Mouse (Mus musculus) natural killer cell, adult 2 months (primary cell): ENCODE measurements around the gene Mybpc2.

Experiments used
- DNase-seq, 2 experiments: peaks; one replicate each; pipeline ENCODE4 v3.0.0; 2022; ENCODE audit warnings: low spot score in 2 of 2

Mybpc2 gene

DNA sequence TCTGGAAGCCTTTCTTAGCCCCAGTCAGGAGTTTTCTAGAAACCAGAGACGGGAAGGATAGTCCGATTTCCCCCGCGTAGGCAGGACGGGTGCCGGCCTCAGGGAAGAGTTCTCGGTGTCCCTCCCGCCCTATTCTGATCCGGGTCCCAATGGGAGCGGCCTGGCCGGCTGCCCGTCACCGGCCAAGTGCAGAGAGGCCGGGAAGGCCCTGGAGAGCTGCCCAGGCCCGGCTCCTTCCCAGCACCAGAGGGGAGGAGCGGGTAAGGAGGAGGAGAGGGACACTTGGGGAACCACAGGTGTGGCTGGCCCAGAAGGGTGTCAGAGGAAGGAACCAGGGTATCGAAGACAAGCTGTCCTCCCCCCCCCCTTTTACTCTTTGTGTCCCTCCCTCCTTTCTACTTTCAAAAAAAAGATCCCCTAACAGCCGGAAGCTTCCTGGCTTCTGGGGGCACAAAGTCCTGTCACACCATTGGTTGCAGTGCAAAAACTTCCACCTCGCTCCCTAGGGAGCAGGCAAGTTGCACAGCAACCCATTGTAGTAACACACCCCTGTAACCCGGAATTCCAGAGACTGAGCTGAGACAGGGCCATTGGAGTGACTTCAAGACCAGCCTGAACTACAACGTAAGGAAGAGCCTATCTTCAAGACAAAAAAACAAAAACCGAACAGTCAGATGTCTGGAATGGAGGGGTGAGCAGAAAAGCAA, 823 bp upstream of the Mybpc2 start:
- DNase-seq = no peak

DNA sequence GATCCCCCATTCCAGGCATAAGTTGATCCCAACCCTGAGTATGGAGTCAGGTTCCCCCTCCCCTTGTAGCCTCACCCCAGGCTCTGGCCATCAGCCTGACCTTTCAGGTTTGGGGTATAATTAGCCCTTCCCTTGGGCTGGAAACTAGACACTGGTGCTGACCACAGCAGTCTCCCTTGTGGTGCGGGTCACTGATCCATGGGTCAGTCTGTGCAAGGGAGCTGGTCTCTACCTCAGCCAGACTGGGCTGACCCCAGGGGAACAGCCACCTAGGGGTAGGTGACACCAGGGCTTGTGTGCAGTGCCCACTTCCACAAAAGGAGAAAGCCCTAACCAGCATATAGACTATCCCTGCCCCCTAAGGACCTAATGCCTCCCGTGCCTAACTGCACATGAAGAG, 1.4 kb downstream of the Mybpc2 start:
- no peak for DNase-seq

DNA sequence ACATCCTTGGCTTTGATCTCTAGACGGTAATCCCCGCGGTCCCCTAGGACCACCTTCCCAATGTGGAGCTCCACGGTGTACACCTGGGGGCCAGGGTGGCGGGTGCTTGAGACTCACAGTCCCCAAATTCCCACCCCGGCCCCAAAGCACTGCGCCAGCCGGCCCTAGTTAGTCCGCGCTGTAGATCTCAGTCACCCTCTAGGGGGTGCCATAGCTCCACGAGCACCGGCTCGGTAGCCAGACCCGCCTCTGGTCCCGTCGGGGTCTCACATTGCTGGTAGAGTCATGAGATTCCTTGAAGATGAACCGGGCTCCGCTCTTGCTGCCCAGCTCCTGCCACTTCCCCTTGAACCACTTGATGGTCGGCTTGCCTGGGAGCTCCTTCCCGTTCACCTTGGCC, 2.7 kb downstream of the Mybpc2 start:
- peak in 1 of 2 experiments; percentile 68 for DNase-seq

DNA sequence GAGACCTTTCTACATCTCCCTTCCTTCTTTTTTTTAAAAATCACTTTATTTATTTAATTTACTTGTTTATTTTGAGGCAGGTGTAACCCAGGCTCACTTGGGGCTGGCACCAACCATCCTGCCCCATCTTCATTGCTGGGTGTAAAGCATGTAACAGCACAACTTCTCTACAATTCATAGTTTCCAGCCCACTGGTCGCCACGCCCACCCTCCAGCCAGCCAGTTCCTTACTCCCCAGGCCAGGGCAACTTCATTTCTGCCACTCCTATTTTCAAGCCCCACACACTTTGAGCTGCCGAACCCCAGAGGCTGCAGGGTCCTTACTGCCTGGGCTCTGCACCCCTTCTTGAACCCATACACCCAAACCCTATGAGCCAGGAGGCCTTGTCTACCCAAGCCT, 3.5 kb downstream of the Mybpc2 start:
- DNase-seq = no peak

DNA sequence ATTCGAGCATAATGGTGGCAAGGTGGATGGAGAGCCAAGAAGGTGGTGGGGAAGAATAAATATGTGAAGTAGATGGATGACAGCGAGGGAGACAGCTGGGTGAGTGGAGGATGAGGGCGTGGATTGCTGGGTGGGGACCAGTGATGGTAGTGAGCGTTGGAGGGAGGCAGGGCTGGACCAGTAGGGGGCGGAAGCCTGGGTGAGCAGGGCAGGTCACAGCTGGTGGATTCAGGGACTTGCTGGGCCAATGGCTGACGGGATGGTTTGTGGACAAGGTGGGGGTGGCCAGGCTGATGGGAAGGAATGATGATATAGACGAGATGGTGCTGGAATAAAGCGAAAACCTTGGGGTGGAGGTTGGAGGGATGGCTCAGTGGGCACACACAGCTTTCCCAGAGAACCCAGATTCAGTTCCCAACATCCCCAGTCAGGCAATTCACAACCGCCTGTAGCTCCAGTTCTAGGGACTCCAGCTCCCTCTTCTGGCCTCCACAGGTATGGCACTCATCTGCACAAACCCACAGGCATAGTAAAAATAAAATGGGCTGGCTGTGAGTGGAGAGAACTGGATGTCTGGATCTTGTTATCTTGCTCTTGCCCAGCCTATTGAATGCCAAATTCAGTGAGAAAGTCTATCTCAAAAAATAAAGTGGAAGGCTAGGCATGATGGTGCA, 5.1 kb downstream of the Mybpc2 start:
- no peak for DNase-seq

DNA sequence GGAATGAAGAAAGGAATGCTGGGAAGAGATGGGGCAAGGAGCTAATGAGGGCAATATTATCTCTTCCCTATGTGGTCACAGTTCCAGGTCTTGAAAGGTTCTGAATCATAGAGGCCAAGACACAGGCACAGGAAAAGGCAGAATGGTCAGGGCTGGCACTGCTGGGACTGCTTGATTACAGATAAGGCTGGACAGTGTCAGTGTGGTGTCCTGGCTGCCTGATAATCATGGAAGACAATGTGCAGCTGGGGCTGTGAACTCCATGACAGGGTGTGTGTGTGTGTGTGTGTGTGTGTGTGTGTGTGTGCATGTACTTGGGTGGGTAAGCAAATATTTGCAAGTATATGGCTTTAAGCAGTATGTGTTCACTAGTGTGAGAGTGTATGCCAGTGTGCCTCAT, 17.0 kb downstream of the Mybpc2 start:
- DNase-seq = no peak

DNA sequence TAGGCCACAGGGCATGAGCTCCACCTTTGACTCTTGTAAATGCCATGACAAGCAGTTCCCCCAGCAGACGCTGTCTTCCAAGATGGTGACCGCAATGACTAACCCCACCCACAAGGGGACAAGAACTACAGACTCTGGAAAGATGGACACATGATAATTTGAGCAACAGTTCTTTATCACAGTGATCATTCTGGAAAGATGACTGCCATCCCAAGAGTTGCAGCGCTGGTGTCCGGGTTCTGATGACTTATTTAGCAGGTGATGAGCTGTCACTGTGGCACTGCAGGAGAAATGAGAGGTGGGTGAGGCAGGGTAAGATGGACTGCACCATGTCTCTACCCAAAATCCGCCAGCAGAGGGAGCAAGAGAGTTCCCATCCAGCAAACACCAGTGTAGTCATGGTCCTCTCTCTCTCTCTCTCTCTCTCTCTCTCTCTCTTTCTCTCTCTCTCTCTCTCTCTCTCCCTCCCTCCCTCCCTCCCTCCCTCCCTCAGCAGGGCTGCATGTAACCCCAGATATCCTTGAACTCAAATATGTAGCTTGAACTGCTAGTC, 22.8 kb downstream of the Mybpc2 start:
- DNase-seq = peak; percentile 70 to 81

DNA sequence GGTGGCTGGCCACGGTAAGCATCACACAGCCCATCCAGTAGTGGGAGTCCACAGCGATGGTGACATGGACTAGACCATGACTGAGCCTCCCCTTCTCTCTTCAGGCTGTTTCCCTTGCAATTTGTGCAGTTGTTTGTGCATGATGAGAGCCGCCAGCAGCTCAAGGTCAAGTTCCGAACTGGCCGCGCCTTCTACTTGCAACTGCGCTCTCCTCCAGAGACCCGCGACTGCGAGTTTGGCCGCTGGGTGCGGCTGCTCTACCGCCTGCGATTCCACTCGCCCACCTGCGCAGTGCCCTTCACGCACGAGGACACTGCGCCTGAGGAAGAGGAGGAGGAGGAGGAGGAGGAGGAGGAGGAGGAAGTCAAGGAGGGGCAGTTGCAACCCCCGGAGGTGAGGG, 24.4 kb downstream of the Mybpc2 start:
- DNase-seq = no peak

DNA sequence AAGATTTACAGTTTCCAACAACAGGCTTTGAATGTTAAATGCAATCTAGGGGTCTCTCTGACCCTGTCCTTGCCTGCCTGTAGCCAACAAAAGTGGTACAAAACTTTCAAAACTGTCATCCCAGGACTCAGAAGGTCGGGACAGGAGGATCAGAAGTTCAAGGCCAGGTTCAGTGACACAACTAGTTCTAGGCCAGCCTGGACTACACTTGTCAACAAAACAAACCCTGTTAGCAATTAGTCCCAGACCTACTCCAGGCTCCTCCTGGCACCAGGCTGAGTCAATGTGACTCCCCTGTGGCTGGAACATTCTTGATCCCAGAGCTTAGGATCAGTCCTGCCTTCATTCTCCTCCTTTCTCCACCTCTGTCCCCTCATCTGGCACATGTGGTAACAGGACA, 25.5 kb downstream of the Mybpc2 start:
- DNase-seq = no peak

DNA sequence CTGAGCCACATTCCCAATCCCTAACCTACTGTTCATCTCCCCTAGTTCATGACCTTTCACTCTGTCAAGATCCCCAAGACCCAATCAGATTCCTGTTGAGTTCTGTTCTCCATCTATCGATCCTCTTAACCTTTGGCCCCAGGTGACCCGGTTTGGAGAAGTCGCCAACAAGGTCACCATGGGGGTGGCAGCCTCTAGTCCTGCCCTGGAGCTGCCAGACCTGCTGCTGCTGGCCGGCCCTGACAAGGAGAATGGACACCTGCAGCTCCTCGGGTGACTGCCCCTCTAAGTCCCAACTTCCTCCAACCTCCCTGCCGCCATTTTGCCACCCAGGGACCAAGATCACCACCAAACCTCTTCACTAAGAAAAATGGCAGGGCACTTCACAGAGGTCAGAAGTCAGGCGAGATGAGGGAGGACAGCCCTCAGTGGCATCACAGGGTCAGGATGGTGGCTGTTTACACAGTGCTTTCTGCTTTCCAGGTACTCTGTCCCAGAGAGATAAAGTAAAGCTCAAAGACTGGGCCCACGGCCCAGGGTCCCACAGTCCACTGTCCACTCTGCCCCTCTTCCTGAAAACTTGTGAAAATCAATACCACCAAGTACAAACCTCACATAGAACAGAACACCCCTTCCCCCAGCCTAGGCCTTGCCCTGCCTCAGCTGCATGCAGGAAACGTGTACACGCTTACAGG, 26.9 kb downstream of the Mybpc2 start:
- DNase-seq = no peak

DNA sequence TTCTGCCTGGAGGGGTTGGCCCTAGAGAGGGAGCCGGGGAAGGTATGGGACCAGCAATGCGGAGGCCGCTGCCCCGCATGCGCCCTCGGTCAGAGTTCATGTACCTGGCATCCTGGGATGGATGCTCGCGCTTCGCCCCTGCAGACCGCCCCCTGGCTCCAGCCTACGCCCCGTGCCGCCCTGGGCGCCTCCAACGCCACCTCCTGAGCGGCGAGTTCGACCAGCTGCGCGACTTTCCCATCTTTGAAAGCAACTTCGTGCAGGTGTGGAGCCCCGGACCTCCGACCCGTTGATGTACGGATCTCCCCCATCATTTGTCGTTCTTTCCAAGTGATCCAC, 27.7 kb downstream of the Mybpc2 start:
- DNase-seq = no peak

DNA sequence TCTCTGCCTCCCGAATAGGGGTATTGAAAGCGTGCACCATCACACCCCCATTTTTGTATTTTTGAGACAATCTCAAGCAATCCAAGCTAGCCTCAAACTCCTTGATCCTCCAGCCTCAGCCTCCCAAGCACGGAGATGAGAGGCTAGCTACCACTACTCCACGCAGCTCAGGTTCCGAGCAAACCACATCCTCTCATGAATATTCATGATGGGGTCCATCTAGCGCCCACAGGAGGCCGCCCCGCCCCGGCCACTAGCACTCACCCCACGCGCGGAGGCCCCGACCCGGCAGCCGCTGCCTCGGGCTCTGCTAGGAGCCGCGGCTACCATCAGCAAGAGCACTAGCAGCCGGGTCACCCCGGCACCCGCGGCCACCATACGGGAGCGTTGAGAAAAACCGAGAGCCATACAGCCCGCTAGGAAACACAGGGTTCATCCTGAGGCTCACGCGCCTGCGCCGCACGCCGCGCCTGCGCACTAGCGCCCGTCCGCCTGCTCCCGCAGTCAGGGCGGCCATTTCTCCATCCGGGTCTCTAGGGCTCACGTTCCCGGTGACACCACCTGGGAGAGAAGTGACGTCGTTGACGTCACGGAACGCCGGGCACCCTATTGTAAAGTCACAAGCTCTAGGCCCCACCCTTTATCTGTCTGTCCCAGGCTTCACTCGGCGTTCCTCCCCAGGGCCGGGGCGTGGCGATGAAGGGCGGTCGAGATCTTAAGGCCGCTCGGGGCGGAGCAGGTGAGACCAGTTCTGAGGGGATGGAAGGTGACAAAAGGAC, 28.3 kb downstream of the Mybpc2 start, which contains the start of the genes Emc10 and Fam71e1:
Gene Emc10, minus strand, starts transcription at position 538 of the 779 bp plus-strand sequence.
Gene Fam71e1, plus strand, starts transcription at position 590 of the 779 bp plus-strand sequence.
- DNase-seq = peak; percentile 97 to 99

DNA sequence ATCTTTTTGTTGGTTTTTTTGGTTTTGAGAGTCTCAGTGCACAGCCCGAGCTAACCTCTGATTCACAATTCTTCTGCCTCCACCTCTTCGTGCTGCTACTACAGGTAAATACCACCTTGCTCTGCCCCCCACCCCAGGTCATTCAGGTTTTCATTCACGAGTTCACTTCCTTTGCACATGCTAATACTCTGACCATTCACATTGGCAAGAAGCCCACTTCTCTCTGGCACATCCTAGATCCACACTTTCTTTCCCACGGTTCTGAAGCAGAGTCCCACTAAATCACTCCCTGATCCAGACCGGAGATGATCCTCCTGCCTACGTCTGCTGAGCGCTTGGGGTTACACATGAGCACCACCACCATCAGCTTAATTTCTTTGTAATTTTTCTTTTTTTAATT, 29.4 kb downstream of the Mybpc2 start:
- DNase-seq = no peak

DNA sequence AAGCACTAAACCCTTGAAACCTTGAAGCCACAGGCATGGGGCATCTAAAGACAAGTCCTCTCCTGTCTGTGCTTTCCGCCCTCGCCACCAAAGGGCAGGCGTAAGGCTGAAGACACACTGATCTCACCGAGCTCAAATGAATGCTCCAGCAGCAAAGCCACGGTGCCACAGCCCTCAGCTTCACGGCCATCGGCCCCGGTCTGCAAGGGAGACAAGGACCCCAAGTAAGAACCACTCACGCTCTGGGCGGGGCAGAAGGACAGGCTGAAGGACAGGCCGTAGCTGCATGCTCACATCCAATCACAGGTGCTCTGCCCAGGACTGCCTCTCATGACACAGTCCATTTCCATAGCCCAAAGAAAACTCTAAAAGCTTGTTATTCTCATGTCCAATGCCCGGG, 29.8 kb downstream of the Mybpc2 start:
- DNase-seq = no peak

DNA sequence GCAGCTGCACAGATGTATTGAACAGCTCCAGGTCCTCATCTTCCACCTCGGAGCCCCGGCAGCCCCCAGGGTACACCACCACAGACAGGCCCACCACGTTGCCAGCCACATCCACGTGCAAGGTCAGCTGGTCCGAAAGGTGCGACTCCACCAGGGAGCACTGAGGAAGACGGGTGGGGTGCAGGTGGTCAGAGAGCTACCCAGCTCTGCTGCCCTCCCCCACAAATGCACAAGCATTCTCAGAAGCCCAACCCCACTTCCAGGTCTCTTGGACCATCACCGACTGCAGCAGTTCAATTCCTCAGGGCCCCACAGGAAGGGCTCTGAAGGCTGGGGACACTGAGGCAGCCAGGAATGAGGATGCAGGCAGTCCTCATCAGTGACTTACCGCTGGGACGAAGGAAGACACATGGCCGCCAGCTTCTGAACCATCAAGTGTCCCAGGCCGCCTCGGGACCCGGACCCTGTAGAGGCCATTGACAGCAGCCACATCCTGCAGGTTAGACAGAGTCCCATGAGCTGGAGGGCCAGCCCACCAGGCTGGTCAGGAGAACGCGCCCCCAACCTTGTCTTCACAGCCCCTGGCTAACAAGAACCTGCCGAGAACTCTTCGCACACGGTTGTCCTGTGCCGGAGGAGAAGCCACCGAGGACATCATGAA, 32.2 kb downstream of the Mybpc2 start:
- no peak for DNase-seq

DNA sequence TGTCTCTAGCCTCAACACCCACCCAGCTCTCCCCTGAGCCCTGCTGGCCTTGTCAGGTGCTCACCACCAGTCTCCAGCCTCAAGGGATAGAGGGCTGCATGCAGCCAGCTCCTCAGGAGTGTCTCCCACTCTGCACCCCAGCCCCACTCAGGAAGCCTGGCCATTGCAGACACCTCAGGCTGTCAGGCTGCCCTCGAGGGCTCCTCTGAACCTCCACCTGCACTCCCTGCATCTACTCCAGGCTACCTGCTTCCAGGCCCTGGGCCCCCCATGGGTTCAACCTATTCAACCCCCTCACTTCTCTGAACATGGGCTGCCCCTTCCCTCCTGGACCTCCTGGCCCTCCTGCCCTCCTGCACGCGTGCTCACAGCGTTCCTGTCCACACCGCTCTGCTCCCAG, 33.1 kb downstream of the Mybpc2 start:
- no peak for DNase-seq

DNA sequence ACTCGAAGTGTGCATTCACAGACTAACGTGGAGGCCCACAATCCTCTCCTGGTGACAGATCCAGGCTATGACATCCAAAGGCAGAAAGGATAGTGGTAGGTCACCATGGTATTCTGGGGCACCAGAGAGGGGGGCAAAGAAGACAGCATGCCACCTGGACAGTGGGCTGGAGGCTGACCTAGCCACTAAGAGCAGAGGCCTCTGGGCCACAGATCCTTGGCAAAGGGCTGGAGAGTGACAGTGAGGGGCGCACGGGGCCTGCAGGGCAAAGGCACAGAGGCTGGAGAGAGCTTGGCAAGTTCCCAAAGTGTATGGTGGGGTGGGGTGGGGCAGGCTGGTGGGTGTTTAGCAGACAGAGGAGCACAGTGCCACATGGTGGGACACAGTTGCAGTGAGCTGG, 34.2 kb downstream of the Mybpc2 start:
- no peak for DNase-seq

DNA sequence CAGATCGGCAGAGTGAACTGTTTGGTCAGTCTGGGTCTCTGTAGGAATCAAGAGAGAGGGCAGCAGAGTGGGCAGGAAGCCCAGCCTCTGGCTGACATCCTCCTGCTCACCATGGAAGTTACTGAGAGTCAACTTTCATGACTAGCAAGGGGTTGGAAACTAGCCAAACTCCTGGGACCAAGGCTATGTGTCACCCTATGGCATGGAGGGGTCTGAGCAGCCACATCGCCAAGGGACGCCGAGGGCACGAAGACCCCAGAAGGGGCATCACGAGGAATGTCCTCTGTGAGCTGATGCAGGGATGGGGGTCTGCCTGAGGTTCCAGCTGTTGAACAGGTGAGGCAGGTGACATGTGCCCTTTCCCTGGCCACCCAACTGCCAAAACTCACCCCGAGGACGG, 35.9 kb downstream of the Mybpc2 start:
- DNase-seq = no peak

DNA sequence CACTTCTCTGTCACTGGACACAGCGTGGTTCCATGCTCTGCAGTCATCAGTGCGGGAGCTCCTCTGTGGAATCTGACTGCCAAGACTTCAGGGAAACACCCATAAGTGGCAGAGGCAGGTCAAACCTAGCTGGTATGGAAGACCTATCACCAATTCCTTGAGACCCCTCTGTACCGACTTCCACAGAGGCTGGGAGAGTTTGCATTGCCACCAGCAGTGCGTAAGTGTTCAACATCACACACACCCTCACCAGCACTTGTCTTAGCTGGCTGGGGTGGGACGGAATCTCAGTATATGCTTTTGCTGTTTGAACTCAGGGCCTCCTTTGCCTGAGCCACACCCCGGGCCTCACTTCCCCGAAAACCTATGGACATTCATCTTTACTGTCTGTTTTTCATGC, 36.5 kb downstream of the Mybpc2 start:
- DNase-seq = no peak

DNA sequence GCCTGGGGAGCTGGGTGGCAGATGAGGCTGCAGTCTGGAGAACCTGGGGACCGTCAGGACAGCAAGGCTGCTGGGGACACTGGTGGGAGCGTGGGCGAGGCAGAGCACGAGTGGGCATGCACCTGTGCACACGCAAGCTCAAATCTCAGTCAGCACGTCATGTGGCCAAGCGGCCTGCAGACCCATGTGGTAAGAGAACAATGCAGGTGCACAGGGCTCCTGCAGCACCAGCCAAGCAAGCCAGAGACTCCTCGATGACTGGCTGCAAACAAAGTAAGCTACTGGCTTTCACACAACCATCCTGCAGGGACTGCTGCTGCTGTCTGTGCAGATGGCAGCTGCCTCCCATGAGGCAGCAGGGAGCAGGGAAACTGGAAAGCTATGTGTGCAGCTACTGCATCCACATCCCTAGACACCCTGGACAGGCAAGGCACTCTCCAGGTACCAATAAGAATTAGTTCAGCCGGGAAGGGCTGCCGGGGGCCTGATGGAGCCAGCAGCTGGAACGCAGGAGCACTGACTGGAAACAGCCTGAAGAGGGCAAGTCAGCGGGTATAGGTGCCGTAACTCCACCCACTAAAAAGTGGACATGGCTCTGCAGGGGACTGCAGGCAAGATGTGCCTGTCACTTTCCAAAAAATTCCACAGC, 37.4 kb downstream of the Mybpc2 start:
- no peak for DNase-seq
